Mouse (Mus musculus) brain, embryonic 14.5 days (tissue): Measurements from ENCODE around the gene Ppp1r1a. TPM values are rescaled to one million over a fixed set of nuclear protein-coding genes. Genes with fewer than 3 reads are reported as not detected.

Experiments used
- DNase-seq: peaks from one replicate; pipeline ENCODE4 v3.0.0-alpha.2; 2011; ENCODE audit warnings: low read depth
- CTCF ChIP-seq: fragments of 200-500 bp; IDR thresholded peaks from 2 replicates; pipeline ENCODE4 v1.5.1; 2012; ENCODE audit warnings: inconsistent platforms, mild to moderate bottlenecking, moderate library complexity, borderline replicate concordance; ENCODE audit not compliant: insufficient read depth, insufficient read length; ENCODE audit errors: extremely low read depth
- POLR2A ChIP-seq: fragments of 200-500 bp; IDR thresholded peaks from 2 replicates; pipeline ENCODE4 v1.6.1; 2012; ENCODE audit warnings: mild to moderate bottlenecking, inconsistent platforms, borderline replicate concordance; ENCODE audit not compliant: poor library complexity, insufficient read depth, insufficient read length, severe bottlenecking; ENCODE audit errors: extremely low read depth
- polyA plus RNA-seq: library from polyadenylated mRNA; depleted of rRNA; stranded (reverse); fragments of >200 nt; gene quantifications from 2 replicates; pipeline ENCODE4 v1.2.3, GENCODE M21; 2012; rRNA removed

Ppp1r1a gene
- 63.5 and 68.4 TPM in 2 replicates for polyA plus RNA-seq

GRCm38 (mm10) chr15:103537822-103538213, at the start of gene Ppp1r1a:
TSS of gene Ppp1r1a (minus strand) at chr15:103538003.
- peak; percentile 77; the same call in 1 of the 2 replicates for TF ChIP-seq POLR2A
- no peak for TF ChIP-seq CTCF
- DNase-seq: peak; percentile 91

- TF ChIP-seq CTCF (no peak), POLR2A (no peak)
- no peak for DNase-seq
Measured at GRCm38 (mm10) chr15:103585876-103586275, 48.1 kb upstream of the Ppp1r1a start.

- TF ChIP-seq CTCF (no peak), POLR2A (no peak)
- no peak for DNase-seq
Measured at GRCm38 (mm10) chr15:103564981-103565380, 27.2 kb upstream of the Ppp1r1a start, which contains the start of gene Glycam1. TSS of gene Glycam1 (minus strand) at chr15:103565081.

GRCm38 (mm10) chr15:103552096-103552690, 14.4 kb upstream of the Ppp1r1a start:
- peak; percentile 79; the same call in 1 of the 2 replicates for TF ChIP-seq CTCF
- no peak for TF ChIP-seq POLR2A
- DNase-seq: peak; percentile 85

- TF ChIP-seq POLR2A (no peak), CTCF (no peak)
- DNase-seq: no peak
Measured at GRCm38 (mm10) chr15:103551053-103551452, 13.2 kb upstream of the Ppp1r1a start.

- DNase-seq: no peak
- TF ChIP-seq POLR2A (no peak), CTCF (no peak)
Measured at GRCm38 (mm10) chr15:103549475-103549874, 11.7 kb upstream of the Ppp1r1a start.

- no peak for DNase-seq
- TF ChIP-seq CTCF (peak; percentile 22; the same call in 1 of the 2 replicates), POLR2A (no peak)
Measured at GRCm38 (mm10) chr15:103547983-103548382, 10.2 kb upstream of the Ppp1r1a start.

- DNase-seq: no peak
- TF ChIP-seq CTCF (no peak), POLR2A (no peak)
Measured at GRCm38 (mm10) chr15:103542526-103542925, 4.7 kb upstream of the Ppp1r1a start.

GRCm38 (mm10) chr15:103540646-103541045, 2.8 kb upstream of the Ppp1r1a start:
- no peak for TF ChIP-seq POLR2A
- TF ChIP-seq CTCF: no peak
- DNase-seq: no peak

GRCm38 (mm10) chr15:103539259-103539658, 1.5 kb upstream of the Ppp1r1a start:
- no peak for TF ChIP-seq POLR2A
- TF ChIP-seq CTCF: no peak
- DNase-seq: no peak

GRCm38 (mm10) chr15:103537011-103537821, 587 bp downstream of the Ppp1r1a start:
- TF ChIP-seq POLR2A (no peak), CTCF (no peak)
- peak; percentile 68 for DNase-seq
